Mouse (Mus musculus) erythroblast, embryonic 14.5 days (primary cell): Measurements from ENCODE around the gene Fry.

Experiments
- GATA1 ChIP-seq: IDR thresholded peaks from 2 replicates; pipeline ENCODE4 v1.6.1; 2012; ENCODE audit warnings: low read length, inconsistent platforms, mixed read lengths
- TAL1 ChIP-seq: IDR thresholded peaks from 3 replicates; pipeline ENCODE4 v1.6.1; 2012; ENCODE audit warnings: low read length, inconsistent platforms, mixed read lengths

GRCm38 (mm10) chr5:150229776-150230175, 111.3 kb downstream of the Fry start:
- TF ChIP-seq TAL1 (no peak), GATA1 (no peak)
